Mouse (Mus musculus): ENCODE measurements at regions not wholly inside any gene's neighbourhood (a gene's known extent, or its start where the extent isn't known, plus 50 kb on each side); places are given as distances from the start of the nearest gene placed in this dataset.

GRCm38 (mm10) chr8:8517599-8517998 lies 143.4 kb downstream of the Efnb2 start:
- Histone ChIP-seq H3K4me3 (ENCODE audit: control insufficient read depth in 1 of 2, insufficient read depth in 1 of 2, low read depth in 2 of 2, low read length in 2 of 2) (no peak overlapping the region), H3K4me1 (ENCODE audit: control insufficient read depth in 1 of 2, insufficient read depth in 2 of 2, low read length in 2 of 2) (no peaks in the 10 kb centered on the region), H3K27ac (ENCODE audit: control insufficient read depth, low read depth, low read length) (no peak overlapping the region), H3K79me2 (ENCODE audit: control insufficient read depth, insufficient read depth, low read length, poor library complexity) (no peaks in the 10 kb centered on the region), H3K27me3 (ENCODE audit: control insufficient read depth in 1 of 2, insufficient read depth in 2 of 2, low read length in 2 of 2) (no peaks in the 10 kb centered on the region), H3K9ac (ENCODE audit: control insufficient read depth, low read depth, low read length, poor library complexity, severe bottlenecking) (no peak overlapping the region), H3K36me3 (ENCODE audit: control insufficient read depth in 1 of 2, insufficient read depth in 2 of 2, low read length in 2 of 2) (no peaks in the 10 kb centered on the region), H3K9me3 (replicated peaks; ENCODE audit: insufficient read depth, low read length) (no peaks in the 10 kb centered on the region)
- no peak for DNase-seq (ENCODE audit: low read depth, low spot score)
- no peak for TF ChIP-seq MAZ (IDR thresholded peaks at IDR 0.05; ENCODE audit: low read depth, low read length)
- no peak for TF ChIP-seq MXI1 (IDR thresholded peaks at IDR 0.05; ENCODE audit: low read depth, low read length)
- TF ChIP-seq UBTF (IDR thresholded peaks at IDR 0.05; ENCODE audit: borderline replicate concordance, insufficient read depth, low read depth, low read length), result no peak
- TF ChIP-seq NRF1 (IDR thresholded peaks at IDR 0.05; ENCODE audit: insufficient read depth, low read depth, low read length, poor library complexity, severe bottlenecking), result no peak
- TF ChIP-seq USF1 (IDR thresholded peaks at IDR 0.05; ENCODE audit: low read depth, low read length), result no peak
- no peak for TF ChIP-seq SIN3A (IDR thresholded peaks at IDR 0.05; ENCODE audit: low read length)
- TF ChIP-seq MYC (IDR thresholded peaks at IDR 0.05; ENCODE audit: low read depth, low read length), result no peak
- no peak for TF ChIP-seq MAX (IDR thresholded peaks at IDR 0.05; ENCODE audit: low read length)
- TF ChIP-seq E2F4 (IDR thresholded peaks at IDR 0.05; ENCODE audit: borderline replicate concordance, low read depth, low read length), result no peak
- TF ChIP-seq CHD2 (IDR thresholded peaks at IDR 0.05; ENCODE audit: low read length), result no peak
- no peak for TF ChIP-seq POLR2AphosphoS5 (IDR thresholded peaks at IDR 0.05; ENCODE audit: borderline replicate concordance, low read depth, low read length)
- TF ChIP-seq MYB (IDR thresholded peaks at IDR 0.05; ENCODE audit: low read depth, low read length), result no peak
- TF ChIP-seq GABPA (IDR thresholded peaks at IDR 0.05; ENCODE audit: low read depth, low read length), result no peak
- TF ChIP-seq BHLHE40 (IDR thresholded peaks at IDR 0.05; ENCODE audit: borderline replicate concordance, low read depth, low read length), result no peak
- no peak for TF ChIP-seq JUND (IDR thresholded peaks at IDR 0.05; ENCODE audit: low read depth, low read length)
- no peak for TF ChIP-seq CHD1 (IDR thresholded peaks at IDR 0.05; ENCODE audit: low read depth, low read length)
- no peak for TF ChIP-seq USF2 (IDR thresholded peaks at IDR 0.05; ENCODE audit: borderline replicate concordance in 1 of 2, insufficient read depth in 1 of 2, low read depth in 1 of 2, low read length in 2 of 2)
- TF ChIP-seq RCOR1 (IDR thresholded peaks at IDR 0.05; ENCODE audit: low read depth, low read length), result no peak

GRCm38 (mm10) chr8:8516272-8516671 lies 144.8 kb downstream of the Efnb2 start:
- Histone ChIP-seq H3K4me3 (ENCODE audit: control insufficient read depth in 1 of 2, insufficient read depth in 1 of 2, low read depth in 2 of 2, low read length in 2 of 2) (no peak overlapping the region), H3K9ac (ENCODE audit: control insufficient read depth, low read depth, low read length, poor library complexity, severe bottlenecking) (no peak overlapping the region), H3K27me3 (ENCODE audit: control insufficient read depth in 1 of 2, insufficient read depth in 2 of 2, low read length in 2 of 2) (no peaks in the 10 kb centered on the region), H3K4me1 (ENCODE audit: control insufficient read depth in 1 of 2, insufficient read depth in 2 of 2, low read length in 2 of 2) (no peaks in the 10 kb centered on the region), H3K27ac (ENCODE audit: control insufficient read depth, low read depth, low read length) (no peak overlapping the region), H3K36me3 (ENCODE audit: control insufficient read depth in 1 of 2, insufficient read depth in 2 of 2, low read length in 2 of 2) (no peaks in the 10 kb centered on the region), H3K9me3 (replicated peaks; ENCODE audit: insufficient read depth, low read length) (no peaks in the 10 kb centered on the region), H3K79me2 (ENCODE audit: control insufficient read depth, insufficient read depth, low read length, poor library complexity) (no peaks in the 10 kb centered on the region)
- TF ChIP-seq HCFC1 (IDR thresholded peaks at IDR 0.05; ENCODE audit: low read depth, low read length) (no peak), ZMIZ1 (IDR thresholded peaks at IDR 0.05; ENCODE audit: low read depth, low read length) (no peak), ZKSCAN1 (IDR thresholded peaks at IDR 0.05; ENCODE audit: low read depth, low read length) (no peak), MAZ (IDR thresholded peaks at IDR 0.05; ENCODE audit: low read depth, low read length) (no peak), UBTF (IDR thresholded peaks at IDR 0.05; ENCODE audit: borderline replicate concordance, insufficient read depth, low read depth, low read length) (no peak), TCF12 (IDR thresholded peaks at IDR 0.05; ENCODE audit: low read depth, low read length) (no peak), MAFK (IDR thresholded peaks at IDR 0.05; ENCODE audit: borderline replicate concordance, low read depth, low read length) (no peak), SIN3A (IDR thresholded peaks at IDR 0.05; ENCODE audit: low read length) (no peak)
- DNase-seq (ENCODE audit: low read depth, low spot score), result no peak
